Mouse (Mus musculus) stomach, postnatal 0 days (tissue): ENCODE results near the gene Icosl.

Source experiments
- CTCF ChIP-seq: IDR thresholded peaks from 2 replicates; pipeline ENCODE4 v1.5.1; 2016; ENCODE audit warnings: antibody characterized with exemption, low read depth, mild to moderate bottlenecking, moderate library complexity
- EP300 ChIP-seq: optimal IDR thresholded peaks from 2 replicates; pipeline ENCODE3; 2016; ENCODE audit warnings: antibody characterized with exemption

- TF ChIP-seq EP300 (no peak), CTCF (no peak)
Observed at GRCm38 (mm10) chr10:78090706-78091491, 21.8 kb downstream of the Icosl start.
